Mouse (Mus musculus): Measurements from ENCODE around the gene Stab1. TPM values are rescaled to one million over a fixed set of nuclear protein-coding genes. Genes with fewer than 3 reads are reported as not detected.

Stab1 gene
- polyA plus RNA-seq, 2 experiments, result 18.9 to 19.3 TPM

DNA sequence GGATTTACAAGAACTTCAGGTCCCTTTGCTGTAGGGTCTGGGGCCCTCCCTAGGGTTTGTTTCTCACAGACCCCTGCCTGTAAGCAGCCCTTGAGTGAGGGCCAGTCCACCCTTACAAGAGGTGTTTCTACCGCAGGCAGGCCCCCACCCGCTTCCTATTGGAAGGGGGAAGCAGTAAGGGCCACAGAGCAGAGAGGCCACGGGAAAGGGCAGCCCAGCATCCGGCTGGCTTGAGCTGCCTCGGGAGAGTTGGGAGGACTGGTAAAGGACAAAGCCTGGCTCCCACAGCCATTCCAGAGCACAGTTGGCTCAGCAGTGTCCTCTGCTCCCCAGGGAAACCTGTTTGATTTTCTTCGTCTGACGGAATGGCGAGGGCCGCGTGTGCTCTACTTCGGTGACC lies 30.6 kb downstream of the Stab1 start:
- no peak overlapping the region for H3K9ac ChIP-seq (replicated peaks)
- no peak overlapping the region for H3K27ac ChIP-seq
- 87% methylated on average over 11 of the region's 11 CpGs for WGBS (ENCODE audit: insufficient replicate concordance)
- no peaks in the 10 kb centered on the region for H3K9me3 ChIP-seq (ENCODE audit: control insufficient read depth, low read length)
- no peak for ATAC-seq (ENCODE audit: insufficient read depth)
- H3K36me3 ChIP-seq (replicated peaks; ENCODE audit: control insufficient read depth, insufficient read depth, low read depth), result peaks cover 37% of the 10 kb centered on the region
- peaks cover 4 to 7% of the 10 kb centered on the region in 2 experiments for H3K4me1 ChIP-seq (replicated peaks; ENCODE audit: control insufficient read depth in 2 of 2, insufficient read depth in 2 of 2, low read length in 1 of 2)
- H3K4me3 ChIP-seq (ENCODE audit: insufficient read depth in 1 of 2, low read depth in 2 of 2, low read length in 2 of 2), result no peak overlapping the region
- H3K27me3 ChIP-seq (ENCODE audit: control insufficient read depth, insufficient read depth, low read length), result no peaks in the 10 kb centered on the region
- no peak for DNase-seq (ENCODE audit: low read depth in 3 of 3, low spot score in 3 of 3)
- no peak for TF ChIP-seq EP300 (IDR thresholded peaks at IDR 0.05; ENCODE audit: low read depth)
- TF ChIP-seq CTCF (IDR thresholded peaks at IDR 0.05; ENCODE audit: low read depth), result no peak
- H3K4me2 ChIP-seq (ENCODE audit: low read depth), result no peak overlapping the region

DNA sequence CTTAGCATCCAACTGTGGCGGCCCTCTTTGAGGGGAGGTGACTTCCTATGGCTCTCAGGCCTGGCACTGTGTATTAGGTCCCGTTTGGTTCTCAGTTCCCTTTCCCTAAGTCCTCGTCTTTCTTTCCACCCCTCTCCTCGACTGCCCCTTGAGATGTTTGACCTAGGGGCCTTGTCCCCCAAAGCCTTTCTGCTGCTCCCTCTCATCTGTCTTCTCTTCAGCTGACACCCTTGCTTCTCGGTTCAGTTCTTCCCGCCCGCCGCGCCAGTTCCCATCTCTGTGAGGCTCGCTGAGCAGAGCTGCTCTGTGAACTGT lies 31.2 kb downstream of the Stab1 start:
- TF ChIP-seq EP300 (IDR thresholded peaks at IDR 0.05; ENCODE audit: low read depth) (no peak), CTCF (IDR thresholded peaks at IDR 0.05; ENCODE audit: low read depth) (no peak)
- 78% methylated on average over 10 of the region's 10 CpGs for WGBS (ENCODE audit: insufficient replicate concordance)
- no peak for ATAC-seq (ENCODE audit: insufficient read depth)

DNA sequence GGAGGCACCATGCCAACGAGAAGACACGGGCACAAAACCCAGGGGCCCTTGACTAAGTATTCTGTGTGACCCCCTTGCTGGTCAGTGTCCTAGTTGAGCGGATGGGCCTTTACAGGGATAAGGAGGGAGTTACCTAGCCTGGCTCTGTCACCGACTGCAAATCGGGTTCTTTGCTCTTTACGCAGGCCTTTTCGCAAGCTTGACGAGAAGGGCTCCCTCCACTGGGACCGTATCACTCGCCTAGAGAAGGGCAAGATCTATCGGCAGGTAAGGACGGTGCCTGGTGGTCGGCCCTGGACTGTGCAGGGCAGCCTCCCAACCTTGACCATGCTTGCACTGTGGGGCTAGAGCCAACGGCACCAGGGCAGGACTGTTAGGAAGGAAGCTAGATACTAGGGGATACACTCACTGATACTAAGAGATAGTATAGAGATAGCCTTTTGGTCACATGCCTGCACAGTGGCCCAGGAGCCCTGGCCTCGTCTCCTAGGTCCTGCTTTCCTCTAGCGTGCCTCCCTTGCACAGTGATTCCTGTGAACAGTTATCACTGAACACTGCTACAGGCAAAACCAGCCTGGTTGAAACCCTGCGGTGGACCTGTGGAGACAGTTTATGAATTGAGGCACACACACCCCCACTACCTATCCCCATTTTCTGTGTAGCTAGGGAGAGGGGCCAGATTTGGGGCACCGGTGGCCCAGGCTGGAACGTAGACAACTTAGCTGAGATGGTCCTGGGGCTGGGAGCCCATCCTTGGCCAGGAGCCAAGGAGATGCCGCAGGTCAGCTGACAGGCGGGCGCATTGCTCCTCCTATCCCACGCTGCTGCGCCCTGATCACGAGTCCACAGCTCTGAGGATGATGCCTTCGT lies 31.8 kb downstream of the Stab1 start:
- H3K4me1 ChIP-seq (replicated peaks; ENCODE audit: control insufficient read depth in 2 of 2, insufficient read depth in 2 of 2, low read length in 1 of 2), result peaks cover 10 to 18% of the 10 kb centered on the region in 2 experiments
- H3K36me3 ChIP-seq (replicated peaks; ENCODE audit: control insufficient read depth, insufficient read depth, low read depth), result peaks cover 37% of the 10 kb centered on the region
- no peak overlapping the region for H3K27ac ChIP-seq
- ATAC-seq (ENCODE audit: insufficient read depth), result no peak
- TF ChIP-seq EP300 (IDR thresholded peaks at IDR 0.05; ENCODE audit: low read depth), result no peak
- TF ChIP-seq CTCF (IDR thresholded peaks at IDR 0.05; ENCODE audit: low read depth), result no peak
- H3K27me3 ChIP-seq (ENCODE audit: control insufficient read depth, insufficient read depth, low read length), result no peaks in the 10 kb centered on the region
- 80% methylated on average over 26 of the region's 26 CpGs for WGBS (ENCODE audit: insufficient replicate concordance)
- H3K4me3 ChIP-seq (ENCODE audit: insufficient read depth in 1 of 2, low read depth in 2 of 2, low read length in 2 of 2), result no peak overlapping the region
- DNase-seq (ENCODE audit: low read depth in 3 of 3, low spot score in 3 of 3), result no peak
- H3K9ac ChIP-seq (replicated peaks), result no peak overlapping the region
- no peak overlapping the region for H3K4me2 ChIP-seq (ENCODE audit: low read depth)
- no peaks in the 10 kb centered on the region for H3K9me3 ChIP-seq (ENCODE audit: control insufficient read depth, low read length)

More for the DNA sequence above, 31.2 kb downstream of the Stab1 start:
- no peak overlapping the region for H3K4me2 ChIP-seq (ENCODE audit: low read depth)
- no peak for DNase-seq (ENCODE audit: low read depth in 3 of 3, low spot score in 3 of 3)
- no peak overlapping the region for H3K27ac ChIP-seq
- peaks cover 37% of the 10 kb centered on the region for H3K36me3 ChIP-seq (replicated peaks; ENCODE audit: control insufficient read depth, insufficient read depth, low read depth)
- H3K9ac ChIP-seq (replicated peaks), result no peak overlapping the region
- H3K27me3 ChIP-seq (ENCODE audit: control insufficient read depth, insufficient read depth, low read length), result no peaks in the 10 kb centered on the region
- H3K4me1 ChIP-seq (replicated peaks; ENCODE audit: control insufficient read depth in 2 of 2, insufficient read depth in 2 of 2, low read length in 1 of 2), result peaks cover 9 to 13% of the 10 kb centered on the region in 2 experiments
- no peaks in the 10 kb centered on the region for H3K9me3 ChIP-seq (ENCODE audit: control insufficient read depth, low read length)
- H3K4me3 ChIP-seq (ENCODE audit: insufficient read depth in 1 of 2, low read depth in 2 of 2, low read length in 2 of 2), result no peak overlapping the region

DNA sequence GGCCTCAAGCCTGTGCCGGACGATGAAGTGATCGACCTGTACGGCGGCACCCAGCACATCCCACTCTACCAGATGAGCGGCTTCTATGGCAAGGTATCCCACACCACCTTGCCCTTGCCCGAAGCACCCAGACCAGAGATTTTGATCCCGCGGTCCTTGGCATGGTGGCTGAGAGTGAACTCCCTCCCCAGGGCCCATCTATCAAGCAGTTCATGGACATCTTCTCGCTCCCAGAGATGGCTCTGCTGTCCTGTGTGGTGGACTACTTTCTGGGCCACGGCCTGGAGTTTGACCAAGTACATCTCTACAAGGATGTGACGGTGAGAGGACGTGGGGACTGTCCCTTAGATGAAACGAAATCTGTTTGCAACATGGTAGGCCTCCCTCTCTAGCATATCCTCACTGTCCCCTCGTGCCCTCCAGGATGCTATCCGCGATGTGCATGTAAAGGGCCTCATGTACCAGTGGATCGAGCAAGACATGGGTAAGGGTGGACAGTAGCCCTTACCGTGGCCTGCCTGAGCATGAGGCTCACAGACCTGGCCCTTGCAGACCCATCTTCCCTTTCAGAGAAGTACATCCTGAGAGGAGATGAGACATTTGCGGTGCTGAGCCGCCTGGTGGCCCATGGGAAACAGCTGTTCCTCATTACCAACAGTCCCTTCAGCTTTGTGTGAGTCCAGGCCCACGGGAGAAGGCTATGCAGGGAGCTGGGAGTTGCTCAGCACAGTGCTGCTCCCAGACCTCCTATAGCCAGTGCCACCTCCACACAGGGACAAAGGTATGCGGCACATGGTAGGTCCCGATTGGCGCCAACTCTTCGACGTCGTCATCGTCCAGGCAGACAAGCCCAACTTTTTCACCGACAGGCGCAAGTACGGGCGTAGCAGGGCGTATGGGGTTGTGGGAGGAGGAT lies 32.7 kb downstream of the Stab1 start:
- ATAC-seq (ENCODE audit: insufficient read depth) (no peak), DNase-seq (ENCODE audit: low read depth in 3 of 3, low spot score in 3 of 3) (no peak)
- no peaks in the 10 kb centered on the region for H3K9me3 ChIP-seq (ENCODE audit: control insufficient read depth, low read length)
- no peak overlapping the region for H3K4me3 ChIP-seq (ENCODE audit: insufficient read depth in 1 of 2, low read depth in 2 of 2, low read length in 2 of 2)
- 89% methylated on average over 34 of the region's 34 CpGs for WGBS (ENCODE audit: insufficient replicate concordance)
- peaks cover 10 to 18% of the 10 kb centered on the region in 2 experiments for H3K4me1 ChIP-seq (replicated peaks; ENCODE audit: control insufficient read depth in 2 of 2, insufficient read depth in 2 of 2, low read length in 1 of 2)
- H3K36me3 ChIP-seq (replicated peaks; ENCODE audit: control insufficient read depth, insufficient read depth, low read depth), result peaks cover 37% of the 10 kb centered on the region
- H3K27ac ChIP-seq, result no peak overlapping the region
- no peak overlapping the region for H3K9ac ChIP-seq (replicated peaks)
- no peak overlapping the region for H3K4me2 ChIP-seq (ENCODE audit: low read depth)
- TF ChIP-seq EP300 (IDR thresholded peaks at IDR 0.05; ENCODE audit: low read depth), result no peak
- TF ChIP-seq CTCF (IDR thresholded peaks at IDR 0.05; ENCODE audit: low read depth), result no peak
- no peaks in the 10 kb centered on the region for H3K27me3 ChIP-seq (ENCODE audit: control insufficient read depth, insufficient read depth, low read length)

All from liver, embryonic 14.5 days (tissue).